Mouse (Mus musculus) cerebellum, adult 2 months (tissue): ENCODE data around the gene BC107364. TPM values are rescaled to one million over a fixed set of nuclear protein-coding genes. Genes with fewer than 3 reads are reported as not detected.
"Not testable (repeated sequence)": the region's sequence is repeated elsewhere in the genome, so short reads cannot be mapped to it uniquely, and the experiment has no call there.

Experiments used
- DNase-seq, 2 experiments: peaks; one replicate each; pipeline ENCODE4 v3.0.0; 2021
- H3K27ac ChIP-seq: fragments of 200-500 bp; 2 replicates; pipeline ENCODE4 v1.5.1; 2012; ENCODE audit warnings: low read length, control low read depth, inconsistent platforms; ENCODE audit not compliant: insufficient read depth
- H3K27me3 ChIP-seq: fragments of 200-500 bp; 2 replicates; pipeline ENCODE4 v1.6.1; 2012; ENCODE audit warnings: inconsistent platforms, mild to moderate bottlenecking, low read length, moderate library complexity; ENCODE audit not compliant: control insufficient read depth, insufficient read depth
- H3K4me1 ChIP-seq: fragments of 200-500 bp; 2 replicates; pipeline ENCODE4 v1.6.1; 2011; ENCODE audit warnings: low read length; ENCODE audit not compliant: control insufficient read depth, insufficient read depth
- H3K4me3 ChIP-seq: fragments of 200-500 bp; replicated peaks from 2 replicates; pipeline ENCODE3; 2011; ENCODE audit warnings: mild to moderate bottlenecking, low read depth, low read length, control low read depth; ENCODE audit not compliant: insufficient read depth
- CTCF ChIP-seq: fragments of 200-500 bp; IDR thresholded peaks from 2 replicates; pipeline ENCODE4 v1.5.1; 2011; ENCODE audit warnings: low read depth, mild to moderate bottlenecking, control low read depth, low read length, moderate library complexity, borderline replicate concordance; ENCODE audit not compliant: insufficient read depth
- POLR2A ChIP-seq: fragments of 200-500 bp; IDR thresholded peaks from 2 replicates; pipeline ENCODE4 v1.6.1; 2011; ENCODE audit warnings: low read length, control low read depth, borderline replicate concordance; ENCODE audit not compliant: insufficient read depth
- WGBS: fragments of 180-500 bp; shearing (Covaris S2); methylation state at CpG from one replicate; pipeline ENCODE4 v1.1.7; 2018; 5-methylcytosine and 5-hydroxymethylcytosine counted together
- polyA plus RNA-seq: library from polyadenylated mRNA; depleted of rRNA; stranded (reverse); fragments of >200 nt; gene quantifications from 2 replicates; pipeline ENCODE4 v1.2.3, GENCODE M21; 2012

BC107364 gene
- polyA plus RNA-seq, 1 experiment = not detected

GRCm38 (mm10) chr3:96428941-96429818 is 22.9 kb downstream of the BC107364 start:
- TF ChIP-seq POLR2A = no peak
- no peak for TF ChIP-seq CTCF
- WGBS = 85% methylated on average over 13 of the region's 13 CpGs
- H3K27ac ChIP-seq = no peak overlapping the region
- DNase-seq = no peak
- H3K27me3 ChIP-seq = no peaks in the 10 kb centered on the region; the same call in 1 of the 2 replicates
- no peaks in the 10 kb centered on the region for H3K4me1 ChIP-seq
- no peak overlapping the region for H3K4me3 ChIP-seq

- H3K4me3 ChIP-seq = no peak overlapping the region
- no peaks in the 10 kb centered on the region; the same call in 1 of the 2 replicates for H3K27me3 ChIP-seq
- TF ChIP-seq POLR2A (no peak), CTCF (no peak)
- H3K27ac ChIP-seq = no peak overlapping the region
- DNase-seq = no peak
- 14% methylated on average over 16 of the region's 16 CpGs for WGBS
- H3K4me1 ChIP-seq = no peaks in the 10 kb centered on the region
These were observed 24.2 kb downstream of the BC107364 start for GRCm38 (mm10) chr3:96427761-96428462.

- no peak for DNase-seq
These were observed 24.8 kb downstream of the BC107364 start for GRCm38 (mm10) chr3:96427311-96427710.

GRCm38 (mm10) chr3:96426268-96426667 is 25.8 kb downstream of the BC107364 start:
- no peak for DNase-seq
- WGBS = 76% methylated on average over 4 of the region's 4 CpGs
- no peaks in the 10 kb centered on the region; the same call in 1 of the 2 replicates for H3K27me3 ChIP-seq
- no peak overlapping the region for H3K27ac ChIP-seq
- H3K4me1 ChIP-seq = no peaks in the 10 kb centered on the region
- no peak overlapping the region for H3K4me3 ChIP-seq
- TF ChIP-seq CTCF = no peak
- no peak for TF ChIP-seq POLR2A

More at GRCm38 (mm10) chr3:96427311-96427710, 24.8 kb downstream of the BC107364 start:
- H3K27me3 ChIP-seq = no peaks in the 10 kb centered on the region; the same call in 1 of the 2 replicates
- H3K27ac ChIP-seq = no peak overlapping the region
- no peaks in the 10 kb centered on the region for H3K4me1 ChIP-seq
- 42% methylated on average over 4 of the region's 4 CpGs for WGBS
- TF ChIP-seq CTCF = no peak
- TF ChIP-seq POLR2A = no peak
- H3K4me3 ChIP-seq = no peak overlapping the region

- 29% methylated on average over 4 of the region's 4 CpGs for WGBS
- not testable (repeated sequence) for H3K4me1 ChIP-seq, H3K27ac ChIP-seq, DNase-seq, H3K27me3 ChIP-seq, H3K4me3 ChIP-seq
These were observed 27.7 kb downstream of the BC107364 start for GRCm38 (mm10) chr3:96424447-96424846.

GRCm38 (mm10) chr3:96423889-96424288 is 28.2 kb downstream of the BC107364 start:
- Histone ChIP-seq H3K27me3 (no peaks in the 10 kb centered on the region; the same call in 1 of the 2 replicates), H3K4me3 (no peak overlapping the region), H3K27ac (no peak overlapping the region), H3K4me1 (no peaks in the 10 kb centered on the region)
- WGBS = 47% methylated on average over 9 of the region's 9 CpGs
- TF ChIP-seq CTCF = no peak
- no peak for TF ChIP-seq POLR2A
- DNase-seq = no peak

- Histone ChIP-seq H3K27me3 (no peaks in the 10 kb centered on the region; the same call in 1 of the 2 replicates), H3K27ac (no peak overlapping the region), H3K4me1 (no peaks in the 10 kb centered on the region), H3K4me3 (no peak overlapping the region)
- 40% methylated on average over 3 of the region's 3 CpGs for WGBS
- no peak for TF ChIP-seq CTCF
- no peak for TF ChIP-seq POLR2A
- no peak for DNase-seq
These were observed 31.3 kb downstream of the BC107364 start for GRCm38 (mm10) chr3:96420796-96421195.

GRCm38 (mm10) chr3:96418902-96419301 is 33.2 kb downstream of the BC107364 start:
- 74% methylated on average over 5 of the region's 5 CpGs for WGBS
- H3K27me3 ChIP-seq, H3K27ac ChIP-seq: not testable (repeated sequence)

More at GRCm38 (mm10) chr3:96418902-96419301, 33.2 kb downstream of the BC107364 start:
- H3K4me1 ChIP-seq, H3K4me3 ChIP-seq, DNase-seq: not testable (repeated sequence)
